Mouse (Mus musculus) right cerebral cortex, postnatal 10 days (tissue): ENCODE data around the gene Lmtk2.

Source experiments
- DNase-seq, 2 experiments: peaks; one replicate each; pipeline ENCODE4 v3.0.0; 2021; ENCODE audit warnings: low spot score in 2 of 2

The Lmtk2 gene

GRCm38 (mm10) chr5:144173648-144174047, 73.4 kb downstream of the Lmtk2 start:
- no peak for DNase-seq

- DNase-seq: no peak
These were observed 78.0 kb downstream of the Lmtk2 start for GRCm38 (mm10) chr5:144178216-144178615.

- DNase-seq: no peak
These were observed 81.0 kb downstream of the Lmtk2 start for GRCm38 (mm10) chr5:144181249-144181648.

DNA sequence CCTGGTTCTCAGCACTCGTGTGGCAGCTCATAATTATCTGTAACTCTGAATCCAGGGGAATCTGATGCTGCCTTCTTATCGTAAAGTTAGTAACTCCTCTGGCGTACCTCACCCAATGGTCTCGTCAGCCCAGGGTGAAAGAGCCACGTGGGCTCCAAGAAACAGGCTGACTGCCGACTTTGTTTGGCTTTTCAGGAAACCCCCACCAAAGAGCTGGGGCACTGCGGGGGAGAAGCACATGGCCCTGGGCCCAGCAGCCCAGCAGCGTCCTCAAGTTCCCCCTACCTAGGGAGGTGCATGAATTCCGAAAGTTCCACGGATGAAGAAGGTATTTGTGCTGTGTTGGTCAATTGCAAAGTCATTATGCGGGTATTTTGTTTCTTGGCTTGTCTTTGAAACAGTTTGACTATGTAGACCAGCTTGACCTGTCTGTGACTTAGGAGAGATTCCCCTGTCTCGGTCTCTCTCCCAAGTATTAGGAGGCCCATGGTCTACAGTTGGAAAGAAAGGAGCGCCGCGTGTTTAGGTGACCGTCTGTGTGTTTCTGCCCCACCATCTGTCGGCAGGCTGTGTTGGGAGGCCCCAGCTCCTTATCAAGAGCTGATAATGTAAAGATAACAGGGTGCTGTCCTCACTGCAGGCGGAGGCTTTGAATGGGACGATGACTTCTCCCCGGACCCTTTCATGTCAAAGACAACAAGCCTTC, 82.5 kb downstream of the Lmtk2 start:
- no peak for DNase-seq

GRCm38 (mm10) chr5:144183248-144183559, 83.0 kb downstream of the Lmtk2 start:
- no peak for DNase-seq

- DNase-seq: peak in 1 of 2 experiments; percentile 27
These were observed 83.6 kb downstream of the Lmtk2 start for GRCm38 (mm10) chr5:144183647-144184335.

- DNase-seq: peak in 1 of 2 experiments; percentile 27
These were observed 84.3 kb downstream of the Lmtk2 start for GRCm38 (mm10) chr5:144184350-144185045.

DNA sequence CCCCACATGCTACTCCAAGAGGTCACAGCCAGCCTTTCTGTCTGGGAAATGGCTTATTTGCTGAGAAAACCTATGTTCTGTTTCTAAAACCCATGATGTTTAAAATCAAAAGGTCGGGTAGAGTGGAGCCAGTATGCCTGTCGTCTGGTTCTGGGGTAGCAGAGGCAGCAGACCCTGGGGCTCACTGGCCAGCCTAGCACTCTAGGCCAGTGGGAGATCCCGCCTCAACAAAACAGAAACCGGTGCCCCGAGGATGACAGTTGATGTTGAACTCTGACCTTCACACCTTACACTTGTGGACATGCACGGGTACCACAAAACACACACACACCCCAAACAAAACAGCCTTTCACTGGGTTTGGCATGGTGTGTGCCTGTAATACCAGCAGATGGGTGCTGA, 88.2 kb downstream of the Lmtk2 start:
- DNase-seq: no peak

- DNase-seq: no peak
These were observed 89.1 kb downstream of the Lmtk2 start for GRCm38 (mm10) chr5:144189327-144189726.

- peak in 1 of 2 experiments; percentile 56 for DNase-seq
These were observed 89.8 kb downstream of the Lmtk2 start, which contains the start of gene Bhlha15 for GRCm38 (mm10) chr5:144189950-144190583. Bhlha15 (plus strand) TSS chr5:144190286.

GRCm38 (mm10) chr5:144191026-144191425, 90.8 kb downstream of the Lmtk2 start:
- no peak for DNase-seq

DNA sequence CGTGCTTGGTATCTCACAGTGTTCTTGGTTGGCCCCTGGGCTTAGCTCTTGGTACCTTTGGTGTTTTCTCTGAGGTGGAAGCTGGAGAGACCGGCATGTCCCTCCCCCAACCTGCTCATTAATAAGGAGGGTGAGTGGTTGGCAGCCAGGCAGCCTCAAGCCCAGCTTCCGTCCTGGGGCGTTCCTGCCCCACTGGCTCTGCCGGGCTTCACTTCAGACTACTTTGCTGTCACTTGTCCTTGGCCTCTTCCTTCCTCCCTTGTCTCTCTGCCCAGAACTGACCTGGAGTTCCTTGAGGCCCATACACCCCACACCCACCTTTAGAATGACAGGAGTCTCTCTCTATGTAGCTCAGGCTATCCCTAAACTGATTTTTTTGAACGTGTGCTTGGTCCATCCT, 92.4 kb downstream of the Lmtk2 start:
- DNase-seq: no peak

DNA sequence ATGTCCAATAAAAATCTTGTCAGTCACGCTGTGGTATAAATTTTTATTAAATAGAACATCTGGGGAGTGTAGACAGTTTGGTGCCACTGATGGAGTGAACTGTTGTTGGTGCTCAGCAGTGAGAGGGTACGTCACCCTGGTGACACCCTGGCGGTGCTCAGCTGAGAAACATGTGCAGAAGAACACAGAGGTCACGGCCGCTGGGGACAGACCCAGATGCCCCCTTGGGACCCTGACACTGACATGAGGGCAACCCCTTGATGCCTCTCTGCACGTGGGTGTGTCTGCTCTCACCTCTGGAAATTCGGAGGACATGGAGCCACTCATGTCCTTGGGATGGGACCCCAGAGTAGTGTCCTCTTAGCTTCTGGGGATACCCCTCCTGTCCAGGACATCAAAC, 94.2 kb downstream of the Lmtk2 start:
- DNase-seq: no peak

GRCm38 (mm10) chr5:144195567-144195966, 95.3 kb downstream of the Lmtk2 start:
- no peak for DNase-seq

GRCm38 (mm10) chr5:144200616-144201015, 100.4 kb downstream of the Lmtk2 start:
- no peak for DNase-seq

DNA sequence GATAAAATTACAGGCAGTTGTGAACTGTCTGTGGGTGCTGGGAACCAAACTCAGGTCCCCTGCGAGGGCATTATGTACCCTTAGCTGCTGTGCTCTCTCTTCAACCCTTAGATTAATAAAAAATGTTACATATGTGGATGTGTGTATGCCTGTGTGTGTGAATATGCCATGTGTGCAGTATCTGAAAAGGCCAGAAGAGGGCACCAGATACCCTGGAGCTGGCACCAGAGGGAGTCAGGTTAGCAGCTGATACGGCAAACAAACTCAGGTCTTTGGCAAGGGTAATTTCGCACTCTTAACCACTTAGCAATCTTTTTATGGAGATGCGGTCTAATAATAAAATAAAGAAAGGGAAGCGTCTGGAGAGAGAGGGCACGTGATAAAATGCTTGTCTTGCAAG, 102.2 kb downstream of the Lmtk2 start:
- DNase-seq: no peak

DNA sequence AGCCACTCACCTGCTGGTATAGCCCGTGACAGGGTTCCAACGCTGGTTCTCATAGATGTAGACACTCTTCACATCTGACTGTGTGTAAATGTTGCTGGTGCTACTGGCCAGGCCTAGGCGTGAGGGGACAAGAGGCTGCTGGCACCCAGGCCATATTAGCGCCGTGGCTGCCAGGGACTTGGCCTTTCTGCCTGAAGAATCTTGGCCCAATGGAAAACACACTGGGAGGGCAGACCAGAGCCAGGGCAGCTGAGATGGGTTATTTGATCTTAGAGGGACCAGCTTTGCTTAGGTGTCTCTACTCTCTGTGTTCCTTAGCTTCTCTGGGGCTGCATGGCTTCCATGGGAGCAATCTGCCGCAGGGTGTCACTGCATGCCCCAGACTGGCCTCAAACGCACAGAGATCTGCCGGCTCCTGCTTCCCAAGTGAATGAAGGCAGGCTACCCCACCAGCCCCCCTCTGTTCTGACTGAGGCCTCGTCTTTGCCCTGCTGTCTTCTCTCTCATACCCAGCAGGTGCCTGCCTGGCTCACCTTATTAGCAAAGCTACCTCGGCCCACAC, 103.2 kb downstream of the Lmtk2 start:
- DNase-seq: no peak

GRCm38 (mm10) chr5:144204303-144204702, 104.1 kb downstream of the Lmtk2 start:
- DNase-seq: no peak

DNA sequence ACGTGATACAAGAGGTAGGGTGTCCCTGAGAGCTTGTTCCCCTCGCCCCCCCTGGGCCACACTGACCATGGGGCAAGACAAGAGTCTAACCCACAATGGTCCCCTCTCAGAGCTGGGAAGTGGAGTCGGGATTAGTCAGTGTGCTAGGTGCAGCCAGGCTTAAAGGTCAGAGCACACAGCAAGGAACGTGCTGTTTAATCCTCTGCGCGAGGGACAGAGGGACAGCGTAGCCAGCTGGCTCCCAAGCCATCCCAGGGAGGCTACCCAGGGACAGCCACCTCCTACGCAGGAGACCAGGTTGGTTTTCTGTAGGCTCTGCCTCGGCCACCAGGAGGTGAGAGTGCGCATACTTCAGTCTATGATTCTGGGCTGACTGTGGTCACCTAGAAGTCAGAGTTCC, 104.7 kb downstream of the Lmtk2 start:
- no peak for DNase-seq

- DNase-seq: no peak
These were observed 105.8 kb downstream of the Lmtk2 start for GRCm38 (mm10) chr5:144206069-144206468.

DNA sequence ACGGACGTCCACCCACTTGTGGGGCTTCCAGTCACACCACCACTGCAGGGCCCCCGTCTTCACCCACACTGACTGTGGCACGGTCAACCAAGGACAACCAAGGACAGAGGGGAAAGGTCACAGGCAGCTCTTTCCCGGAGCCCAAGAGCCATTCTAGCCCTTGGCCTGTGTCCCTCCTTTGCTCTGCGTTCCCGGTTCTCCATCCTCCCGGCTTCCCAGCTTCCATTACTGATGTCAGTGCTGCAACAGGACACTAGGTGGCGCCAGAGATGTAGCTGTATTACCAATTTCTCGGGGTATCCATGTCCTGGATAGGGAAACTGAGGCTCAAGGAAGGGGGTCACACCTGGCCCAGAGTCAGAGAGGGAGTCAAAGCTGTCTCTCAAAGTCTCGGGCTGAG, 107.2 kb downstream of the Lmtk2 start:
- peak in 1 of 2 experiments; percentile 67 for DNase-seq

GRCm38 (mm10) chr5:144214453-144214852, 114.2 kb downstream of the Lmtk2 start:
- DNase-seq: peak in 1 of 2 experiments; percentile 69
